Mouse (Mus musculus): ENCODE results near the gene Slc2a6. TPM values are rescaled to one million over a fixed set of nuclear protein-coding genes. Genes with fewer than 3 reads are reported as not detected.
A peak's percentile ranks its signal among the peaks of the same experiment; 100 is the strongest.

The Slc2a6 gene
- 1 to 10 TPM; 1.2 to 1.7 TPM for total RNA-seq (2021)
- long read RNA-seq, experiment 1, partial matches to known transcripts = 1 of 1 reads
- long read RNA-seq, experiment 1, other reads (novel, unspliced or antisense) = 0 of 1 reads
- long read RNA-seq, experiment 2, partial matches to known transcripts = 0 of 2 reads
- long read RNA-seq, experiment 2, other reads (novel, unspliced or antisense) = 0 of 2 reads

DNA sequence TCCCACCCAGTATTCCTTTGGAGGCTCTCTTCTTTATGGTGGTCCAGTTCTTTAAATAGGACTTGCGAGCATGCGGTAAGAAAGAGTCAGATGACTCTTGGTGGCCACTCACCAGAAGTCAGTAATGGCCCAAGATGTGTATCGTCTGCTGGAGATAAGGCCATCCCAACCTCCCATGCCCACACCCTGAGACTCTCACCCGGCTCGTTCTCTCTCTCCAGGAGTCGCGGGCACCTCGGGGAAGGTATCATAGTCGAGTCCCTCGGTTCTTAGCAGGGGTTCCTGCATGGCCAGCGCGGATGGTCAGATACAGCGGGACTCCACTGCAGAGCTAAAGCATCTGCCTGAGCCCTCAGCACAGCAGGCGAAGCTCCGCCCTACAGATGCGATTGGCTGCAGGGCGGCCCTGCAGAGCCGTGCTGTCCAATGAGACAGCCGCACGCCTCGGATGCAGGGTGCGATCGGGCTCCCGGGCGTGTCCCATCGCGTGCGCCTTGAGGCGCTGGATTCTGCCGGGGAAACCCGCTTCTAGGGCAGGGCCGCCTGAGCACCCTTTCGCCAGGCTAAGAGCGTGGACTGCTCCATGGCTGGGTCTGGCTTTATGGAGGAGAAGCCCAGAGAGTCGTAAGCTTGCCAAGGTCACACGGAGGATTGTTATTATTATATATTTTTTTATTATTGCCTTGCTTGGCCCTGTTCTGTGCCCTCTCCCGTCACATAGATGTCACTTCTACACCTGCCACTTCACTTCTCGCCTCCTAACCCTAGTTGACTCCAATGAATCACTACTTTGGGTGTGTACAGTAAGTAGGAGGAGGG is at the start of gene Slc2a6:
Slc2a6 (minus strand) TSS at position 381 of the 819 bp plus-strand sequence.
- DNase-seq = peak; percentile 93

DNA sequence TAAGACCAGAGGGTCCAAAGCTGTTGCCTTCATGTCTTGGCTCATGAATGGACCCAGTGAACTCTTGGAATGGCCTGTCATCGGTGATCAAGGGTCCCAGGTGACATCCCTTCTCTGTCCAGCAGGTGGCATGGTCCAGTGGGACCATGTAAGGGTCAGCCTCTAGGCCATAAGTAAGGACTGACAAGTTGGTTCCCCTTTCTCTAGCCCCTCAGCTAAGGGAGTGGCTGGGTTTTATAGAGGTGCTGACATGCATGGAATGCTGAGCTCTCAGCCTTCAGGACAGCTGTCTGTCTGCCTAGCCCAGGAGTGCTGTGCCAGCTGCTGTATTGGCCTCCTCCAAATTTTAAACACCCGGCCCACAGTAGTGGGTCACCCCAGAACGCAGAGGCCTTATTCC is 47.7 kb upstream of the Slc2a6 start:
- peak; percentile 73 for DNase-seq

DNA sequence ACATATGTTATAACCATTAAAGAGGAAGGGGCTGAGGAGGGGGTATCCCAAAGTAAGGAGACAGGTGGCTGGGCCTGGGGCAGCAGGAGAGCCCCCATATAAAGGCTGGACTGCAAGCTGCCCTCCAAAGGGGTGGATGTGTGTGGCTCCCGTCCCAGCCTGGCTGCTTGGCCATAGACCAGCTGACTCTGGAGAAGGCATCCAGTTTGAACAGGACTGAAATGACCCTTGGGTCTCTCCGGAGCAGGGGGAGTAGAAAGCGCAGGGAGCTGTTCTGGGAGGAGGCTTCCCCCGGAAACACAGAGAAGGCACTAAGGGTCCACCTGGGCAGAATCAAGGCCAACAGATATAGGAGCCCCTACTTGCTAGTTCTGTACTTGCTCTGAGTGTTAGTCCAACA is 47.0 kb upstream of the Slc2a6 start:
- peak; percentile 63 for DNase-seq

DNA sequence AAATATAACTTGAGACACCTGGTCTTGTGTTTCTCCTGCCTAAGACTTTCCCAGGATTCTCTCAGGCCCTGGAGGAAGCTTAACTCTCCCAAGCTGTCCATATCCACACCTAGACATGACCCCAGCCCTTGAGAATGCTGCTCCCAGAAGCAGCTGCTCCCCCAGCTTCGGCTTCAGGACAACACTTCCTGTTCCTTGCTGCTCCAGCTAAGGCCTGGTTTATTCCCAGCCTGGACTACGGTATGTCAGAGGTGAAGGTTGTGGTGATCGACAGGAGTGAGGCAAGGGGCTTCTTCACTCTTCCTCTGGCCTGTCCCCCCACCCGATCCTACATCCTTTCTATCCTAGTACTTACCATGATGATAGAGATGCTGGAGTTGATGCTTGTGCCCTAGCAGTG is 45.6 kb upstream of the Slc2a6 start:
- no peak for DNase-seq

DNA sequence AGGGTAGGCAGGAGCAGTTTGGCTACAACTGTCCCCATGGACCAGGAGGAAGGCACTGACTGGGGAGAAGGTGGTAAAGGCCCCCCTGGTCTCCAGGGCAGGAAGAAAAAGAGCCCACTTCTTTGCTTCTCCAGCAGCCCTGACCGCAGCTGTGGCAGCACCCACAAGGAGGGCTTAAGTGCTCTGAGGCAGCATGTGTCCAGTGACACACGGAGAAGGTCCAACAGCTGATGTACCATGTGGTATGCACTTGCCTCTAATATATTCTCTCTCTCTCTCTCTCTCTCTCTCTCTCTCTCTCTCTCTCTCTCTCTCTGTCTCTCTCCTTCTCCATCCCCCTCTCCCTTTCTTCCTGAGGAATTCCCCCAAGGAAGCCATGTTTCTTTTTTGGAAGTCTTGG is 44.2 kb upstream of the Slc2a6 start, which contains the start of gene Mymk:
Mymk (minus strand) TSS at position 202 of the 400 bp plus-strand sequence.
- no peak for DNase-seq

DNA sequence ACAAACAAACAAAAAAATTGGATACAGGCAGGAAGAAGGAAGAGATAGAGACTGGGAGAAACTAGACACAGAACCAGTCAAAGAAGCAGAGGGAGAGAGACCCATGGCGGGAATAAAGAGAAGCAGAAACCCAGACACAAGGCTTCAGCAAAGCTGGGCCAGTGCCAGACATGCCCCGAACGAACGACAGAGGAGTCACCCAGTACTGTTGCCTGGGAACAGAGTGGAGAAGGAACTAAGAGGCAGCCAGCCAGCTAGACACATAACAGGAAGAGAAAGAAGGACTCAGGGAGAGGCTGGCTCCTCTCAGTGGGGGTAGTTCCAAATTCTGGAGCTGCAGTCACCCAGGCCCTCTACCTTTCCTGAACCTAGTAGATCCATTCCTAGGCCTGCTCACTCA is 43.3 kb upstream of the Slc2a6 start:
- peak; percentile 85 for DNase-seq

DNA sequence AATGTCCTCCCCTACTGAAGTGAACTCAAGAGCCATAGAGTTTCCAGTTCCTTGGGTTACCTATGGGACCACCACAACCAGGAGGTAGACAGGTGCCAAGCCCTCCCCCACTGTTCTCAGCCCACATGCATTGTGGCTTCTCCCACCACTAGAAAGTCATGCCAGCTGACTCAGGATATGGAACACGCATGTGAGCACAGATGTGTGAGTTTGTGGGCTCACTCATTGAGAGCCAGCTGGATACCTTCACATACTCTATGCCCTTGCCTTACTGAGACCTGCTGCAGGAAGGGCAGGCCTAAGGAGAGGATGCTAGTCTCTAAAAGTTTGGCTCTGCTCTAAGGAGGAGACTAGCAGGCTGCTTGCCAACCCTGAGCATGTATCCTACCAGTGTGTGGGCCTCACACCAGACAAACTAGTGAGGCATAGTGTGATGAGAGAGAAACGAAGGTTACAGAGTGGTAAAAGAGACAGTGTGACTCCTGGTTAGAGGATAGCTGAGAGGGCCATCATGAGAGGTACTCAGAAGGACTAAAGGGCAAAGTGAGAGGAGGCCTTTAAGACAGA is 42.5 kb upstream of the Slc2a6 start:
- no peak for DNase-seq

DNA sequence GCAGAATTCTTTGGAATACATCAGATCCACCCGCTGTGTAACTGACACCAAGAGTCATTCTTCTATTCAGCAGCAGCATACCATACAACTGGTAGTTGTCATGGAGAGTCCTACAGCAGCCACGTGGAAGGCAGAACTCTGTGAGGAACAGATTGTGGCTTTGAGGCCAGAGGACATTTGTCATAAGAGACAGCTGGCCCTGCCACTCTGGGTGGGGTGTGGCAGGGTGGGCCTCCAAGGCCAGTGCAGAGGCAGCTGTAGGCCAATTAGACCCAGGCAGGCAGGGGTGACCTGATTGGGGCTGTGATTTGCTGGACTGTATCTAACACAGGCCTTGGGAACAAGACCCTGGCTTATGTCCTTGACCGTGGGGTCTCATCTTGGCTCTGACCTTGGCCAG is 41.8 kb upstream of the Slc2a6 start:
- no peak for DNase-seq

DNA sequence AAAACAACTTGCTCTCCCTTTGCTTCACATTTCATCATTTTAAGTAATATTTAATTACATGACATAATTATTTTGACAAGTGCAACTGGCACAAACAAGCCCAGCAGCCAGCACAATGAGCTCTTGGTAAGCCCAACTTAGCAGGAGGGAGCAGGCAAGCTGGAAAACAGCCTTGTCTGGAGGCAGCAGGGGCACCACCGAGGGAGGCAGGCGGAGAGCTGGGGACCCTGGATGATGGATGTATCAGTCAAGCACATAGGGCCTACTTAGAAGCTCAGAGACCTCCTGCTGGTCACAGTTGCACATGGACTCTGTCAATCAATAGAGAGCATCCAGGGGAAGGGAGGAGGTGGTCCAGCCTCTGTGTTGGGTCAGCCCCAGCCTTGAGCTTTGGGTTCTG is 40.2 kb upstream of the Slc2a6 start:
- DNase-seq = no peak

DNA sequence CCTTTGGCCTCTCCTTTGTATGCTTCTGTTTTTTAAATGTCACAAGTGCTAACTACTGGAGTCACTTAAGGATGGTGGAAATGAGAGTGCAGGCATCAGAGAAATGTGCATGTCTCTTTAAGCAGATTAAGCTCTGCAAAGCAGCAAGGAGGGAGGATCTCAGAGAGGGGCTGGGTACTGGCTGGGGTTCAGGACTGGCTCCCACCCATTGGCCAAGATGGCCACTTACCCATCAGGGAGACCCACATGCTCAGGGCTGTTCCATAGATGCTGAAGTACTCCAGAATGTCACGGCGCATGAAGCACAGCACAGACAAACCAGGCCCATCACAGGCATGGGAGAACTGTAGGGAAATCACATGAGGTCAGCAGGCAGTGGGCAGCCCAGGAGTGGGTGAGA is 39.3 kb upstream of the Slc2a6 start:
- DNase-seq = no peak

DNA sequence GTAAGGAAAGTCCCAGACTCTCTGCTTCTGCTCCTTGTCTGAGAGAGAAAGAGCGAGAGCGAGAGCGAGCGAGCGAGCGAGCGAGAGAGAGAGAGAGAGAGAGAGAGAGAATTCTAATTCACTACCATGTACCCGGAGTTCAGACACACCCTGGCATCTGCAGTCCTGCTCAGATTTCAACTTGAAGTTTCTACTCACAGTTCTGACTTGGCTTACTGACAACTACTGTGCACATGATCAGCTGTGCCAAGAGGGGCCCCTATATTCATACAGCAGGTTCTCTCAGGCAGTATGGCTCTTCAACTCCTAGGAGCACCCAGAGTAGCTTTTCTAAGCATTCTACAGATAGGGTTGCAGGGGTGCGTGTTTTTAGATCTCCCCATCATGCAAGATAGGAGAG is 31.4 kb upstream of the Slc2a6 start:
- no peak for DNase-seq

DNA sequence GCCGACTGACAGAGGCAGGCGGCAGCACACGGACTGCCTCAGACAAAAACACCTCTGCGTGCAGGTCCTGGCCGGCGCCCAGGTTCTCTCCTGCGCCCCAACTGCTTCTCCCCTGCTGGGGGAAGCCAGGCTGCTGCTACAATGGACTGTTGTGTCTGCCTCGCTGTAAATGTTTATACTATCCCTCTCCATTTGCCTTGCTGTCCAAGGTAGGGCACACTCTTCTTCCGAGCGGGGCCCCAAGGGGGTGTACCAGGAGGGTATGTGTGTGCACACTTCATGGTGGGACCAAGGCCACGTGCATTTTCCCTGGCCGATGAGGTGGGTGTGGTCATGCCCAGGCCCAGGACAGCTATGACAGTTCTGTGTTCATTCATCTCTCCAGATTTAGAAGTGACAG is 31.0 kb upstream of the Slc2a6 start:
- no peak for DNase-seq

DNA sequence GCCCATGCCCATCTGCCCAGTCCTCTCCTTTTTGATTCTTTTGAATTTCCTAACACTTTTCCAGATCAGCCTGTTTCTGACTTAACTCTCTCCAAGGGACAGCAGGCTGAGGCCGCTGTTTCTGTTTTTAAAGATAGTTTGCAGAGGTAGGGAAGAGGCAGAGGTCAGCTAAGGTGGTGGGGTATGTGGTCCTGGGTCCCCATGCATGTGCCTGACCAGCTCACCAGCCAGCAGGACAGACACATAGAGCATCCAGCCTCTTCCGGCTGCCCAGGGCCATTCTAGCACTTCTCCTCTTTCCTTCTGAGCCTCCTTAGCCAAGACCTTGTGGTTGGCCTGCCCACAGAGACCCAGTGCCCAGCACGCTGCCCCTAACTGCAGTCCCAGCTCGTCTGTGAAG is 30.5 kb upstream of the Slc2a6 start:
- DNase-seq = no peak

DNA sequence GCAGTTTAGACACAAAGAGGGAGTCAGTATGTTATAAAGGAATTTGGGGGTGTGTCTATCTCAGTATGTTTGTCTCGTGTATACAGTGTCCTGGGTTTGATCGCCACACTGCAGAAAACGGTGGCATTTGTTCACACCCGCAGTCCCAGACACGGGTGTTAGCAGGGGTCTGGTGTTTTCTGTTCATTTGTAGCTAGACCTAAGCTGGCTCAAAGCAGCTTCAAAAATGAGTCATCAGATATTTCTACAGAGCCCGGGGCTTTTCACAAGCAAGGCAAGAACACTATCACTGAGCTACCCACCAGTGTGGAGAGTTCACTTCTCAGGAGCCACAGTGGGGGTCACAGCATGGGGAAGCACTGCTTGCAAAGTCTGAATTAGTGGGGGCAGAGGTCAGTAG is 21.6 kb upstream of the Slc2a6 start:
- DNase-seq = no peak

DNA sequence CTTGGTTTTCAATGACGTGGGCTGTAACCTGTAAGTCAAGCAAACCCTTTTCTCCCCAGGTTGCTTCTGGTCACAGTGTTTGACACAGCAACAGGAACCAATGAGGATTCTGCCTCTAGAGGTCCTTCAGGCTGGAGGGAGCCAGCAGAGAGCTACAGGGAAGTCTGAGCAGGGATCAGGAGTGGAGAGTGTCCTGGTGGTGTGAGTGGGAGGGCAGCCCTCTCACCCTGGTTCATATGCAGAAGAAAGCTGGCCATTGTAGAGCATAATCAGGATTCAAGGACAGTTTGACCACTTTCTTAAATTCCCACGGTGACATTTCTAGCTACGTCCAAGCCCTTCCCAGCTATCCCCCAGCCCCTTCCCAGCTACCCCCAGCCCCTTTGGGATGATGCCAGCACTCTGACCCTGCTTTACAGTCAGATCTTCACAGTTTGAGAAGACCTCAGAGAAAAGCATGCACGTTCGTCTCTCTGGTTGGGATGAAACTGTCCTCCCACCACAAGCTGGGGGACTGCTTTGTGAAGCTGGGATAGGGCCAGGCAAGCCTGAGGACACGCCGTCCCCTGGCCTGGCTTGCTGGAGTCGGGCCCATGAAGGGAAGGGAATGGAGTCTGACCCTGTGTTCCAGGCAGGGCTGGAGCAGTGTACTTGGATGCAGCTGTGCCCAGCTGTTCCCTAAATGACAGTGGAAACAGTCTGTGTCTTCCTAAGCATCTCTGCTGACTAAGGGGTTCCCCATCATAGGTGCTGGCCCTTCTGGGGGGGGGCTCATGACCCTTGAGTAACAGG is 18.4 kb upstream of the Slc2a6 start:
- peak; percentile 51 for DNase-seq

DNA sequence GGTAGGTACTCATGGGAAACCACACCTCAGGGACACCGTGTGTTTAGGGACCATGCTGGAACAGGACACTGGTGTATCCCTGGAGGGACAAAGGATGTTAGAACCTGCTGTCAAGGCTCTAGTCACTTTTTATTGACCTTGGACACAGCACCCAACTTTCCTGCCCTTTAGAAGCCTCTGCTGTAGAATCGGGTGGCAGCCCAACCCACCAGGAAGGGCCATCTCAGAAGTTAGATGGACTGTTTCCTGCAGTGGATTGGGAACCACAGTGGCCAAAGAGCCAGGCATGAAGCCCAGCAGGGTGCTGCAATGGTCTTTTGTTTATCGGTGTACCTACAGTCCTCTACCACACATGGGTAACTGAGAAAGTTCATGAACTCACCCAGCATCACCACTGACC is 16.8 kb upstream of the Slc2a6 start:
- no peak for DNase-seq

DNA sequence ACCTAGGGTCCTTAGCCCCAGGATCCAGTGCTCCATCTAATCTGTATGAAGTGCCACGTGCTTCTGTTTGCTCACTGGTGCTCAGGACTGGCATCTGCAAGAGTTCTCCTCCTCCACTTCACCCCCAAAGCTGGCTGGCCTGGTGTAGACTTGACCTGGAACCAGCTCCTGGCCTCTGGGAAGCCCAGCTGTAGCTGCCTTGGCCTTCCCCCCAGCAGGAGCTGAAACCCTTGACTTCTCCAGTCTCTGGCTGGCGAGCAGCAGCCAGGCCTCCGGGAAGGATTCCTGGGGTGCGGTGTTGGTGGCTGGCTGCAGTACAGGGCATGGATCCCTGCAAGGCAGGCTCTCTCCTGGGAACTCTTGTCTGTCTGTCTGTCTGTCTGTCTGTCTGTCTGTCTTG is 16.4 kb upstream of the Slc2a6 start:
- peak; percentile 34 for DNase-seq

DNA sequence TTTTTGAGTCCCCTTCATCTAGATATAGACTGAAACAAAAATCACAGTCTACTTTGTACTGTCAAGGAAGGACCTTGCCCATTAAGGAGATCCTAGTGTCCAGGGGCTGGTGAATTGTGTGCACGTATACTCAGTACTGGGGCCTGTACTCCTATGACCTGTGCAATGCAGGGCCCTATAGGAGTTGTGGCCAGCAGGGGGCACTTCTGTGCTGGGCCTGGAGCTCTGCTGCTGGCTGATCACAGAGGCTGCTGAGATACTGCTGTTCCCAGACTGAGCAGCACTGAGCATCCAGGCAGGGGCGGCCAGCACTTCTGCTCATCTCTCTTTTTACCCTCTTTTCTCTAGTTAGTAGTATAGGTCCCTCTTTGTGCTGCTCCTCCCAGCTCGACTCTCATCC is 15.7 kb upstream of the Slc2a6 start:
- DNase-seq = peak; percentile 91

DNA sequence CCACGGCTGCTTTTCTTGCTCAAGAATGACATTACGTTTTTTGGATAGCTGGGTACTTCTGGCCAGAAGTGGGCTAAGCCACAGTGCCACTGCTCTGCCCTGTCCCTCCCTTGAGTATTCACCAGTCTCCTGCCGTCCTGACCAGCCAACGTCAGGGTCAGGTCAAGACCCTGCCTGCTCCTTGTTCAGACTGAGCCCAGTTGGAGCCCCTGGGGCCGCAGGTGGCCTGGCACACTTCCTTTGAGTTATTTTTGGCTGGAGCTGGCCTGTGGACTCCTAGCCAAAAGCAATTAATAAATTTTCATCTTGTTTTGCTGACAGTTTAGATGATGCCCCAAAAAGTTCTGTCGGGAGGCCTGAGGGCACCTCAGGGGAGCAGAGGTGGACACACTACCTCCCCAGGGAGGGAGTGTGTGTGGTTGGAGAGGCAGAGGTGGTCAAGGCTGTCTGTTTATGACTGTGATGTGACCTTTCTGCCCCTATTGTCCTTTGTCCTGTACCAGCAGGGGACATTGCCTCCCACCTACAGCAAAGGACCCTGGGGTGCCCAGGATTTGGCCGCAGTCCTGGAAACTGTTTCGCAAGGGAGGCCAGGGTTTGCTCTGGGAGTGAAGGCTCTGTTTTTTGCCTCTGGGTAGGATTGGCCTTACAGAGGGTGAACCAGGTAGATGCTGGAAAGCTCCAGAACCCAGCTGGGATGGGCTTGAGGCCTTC is 14.5 kb upstream of the Slc2a6 start:
- DNase-seq = peak; percentile 86

DNA sequence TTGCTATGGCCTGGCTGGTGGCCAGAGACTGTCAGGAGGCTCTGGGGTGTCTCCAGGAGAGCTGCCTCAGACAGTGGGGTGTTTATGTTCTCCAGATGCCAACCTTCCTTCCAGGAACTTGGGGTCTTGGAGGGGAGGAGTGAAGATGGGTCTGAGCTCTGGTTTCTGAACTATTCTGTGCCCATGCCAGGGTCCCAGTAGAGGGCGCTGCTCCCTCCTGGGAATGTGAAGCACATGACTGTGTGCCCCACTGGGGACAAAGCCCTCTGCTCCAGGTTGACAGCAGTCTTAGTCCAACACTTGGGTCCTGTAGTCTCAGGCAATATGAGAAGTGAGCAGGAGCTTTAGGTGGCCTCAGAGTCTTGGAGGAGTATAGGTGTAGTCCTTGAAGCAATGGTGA is 11.5 kb upstream of the Slc2a6 start:
- peak; percentile 48 for DNase-seq

DNA sequence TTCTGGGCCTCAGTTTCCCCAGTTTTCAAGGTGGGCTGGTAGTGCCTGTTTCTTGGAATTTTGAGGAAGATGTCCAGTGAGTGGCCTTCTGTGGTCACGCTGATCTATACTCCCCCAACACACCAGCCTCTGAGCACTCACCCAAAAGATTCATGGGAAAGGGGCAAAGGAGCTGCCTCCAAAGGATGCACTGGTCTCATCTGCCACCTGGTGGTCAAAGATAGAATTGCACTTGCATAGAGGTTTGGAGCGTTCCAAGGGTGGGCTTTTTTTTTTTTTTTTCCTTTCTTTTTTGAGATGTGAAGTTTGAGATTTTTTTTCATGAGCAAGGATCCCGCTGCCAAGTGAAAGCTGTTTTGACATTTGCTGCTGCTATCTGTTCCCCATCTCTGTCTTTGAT is 10.8 kb upstream of the Slc2a6 start:
- DNase-seq = peak; percentile 82

DNA sequence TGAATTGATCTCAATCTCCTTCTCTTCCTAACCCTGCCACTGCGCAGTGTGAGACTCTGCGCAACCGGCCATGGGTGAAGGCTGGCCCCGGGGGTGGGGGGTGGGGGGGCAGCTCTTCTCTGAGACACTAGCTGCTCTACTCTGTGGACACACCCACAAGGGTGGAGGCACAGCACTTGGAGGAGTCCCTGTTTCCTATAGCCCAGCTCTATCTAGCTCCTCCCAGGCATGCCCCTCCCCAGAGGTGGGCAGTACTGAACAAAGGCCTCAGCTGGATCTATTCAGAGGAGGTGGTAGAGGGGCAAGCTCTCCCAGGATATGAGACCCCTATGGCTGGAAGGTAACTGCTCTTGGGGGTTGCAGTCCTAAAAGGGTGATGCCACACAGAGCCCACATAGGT is 9.2 kb upstream of the Slc2a6 start:
- no peak for DNase-seq
